Mouse (Mus musculus) naive thymus-derived CD4-positive, alpha-beta T cell, adult 5 months (primary cell): Measurements from ENCODE around the gene Tnfrsf25. TPM values are rescaled to one million over a fixed set of nuclear protein-coding genes. Genes with fewer than 3 reads are reported as not detected.

Experiments
- polyA plus RNA-seq: library from polyadenylated mRNA; unstranded; fragments of 100-300 nt; shearing (Covaris generic); gene quantifications from one replicate; pipeline ENCODE4 v1.2.1, GENCODE M21; 2017

The Tnfrsf25 gene
- polyA plus RNA-seq = 72.7 TPM

DNA sequence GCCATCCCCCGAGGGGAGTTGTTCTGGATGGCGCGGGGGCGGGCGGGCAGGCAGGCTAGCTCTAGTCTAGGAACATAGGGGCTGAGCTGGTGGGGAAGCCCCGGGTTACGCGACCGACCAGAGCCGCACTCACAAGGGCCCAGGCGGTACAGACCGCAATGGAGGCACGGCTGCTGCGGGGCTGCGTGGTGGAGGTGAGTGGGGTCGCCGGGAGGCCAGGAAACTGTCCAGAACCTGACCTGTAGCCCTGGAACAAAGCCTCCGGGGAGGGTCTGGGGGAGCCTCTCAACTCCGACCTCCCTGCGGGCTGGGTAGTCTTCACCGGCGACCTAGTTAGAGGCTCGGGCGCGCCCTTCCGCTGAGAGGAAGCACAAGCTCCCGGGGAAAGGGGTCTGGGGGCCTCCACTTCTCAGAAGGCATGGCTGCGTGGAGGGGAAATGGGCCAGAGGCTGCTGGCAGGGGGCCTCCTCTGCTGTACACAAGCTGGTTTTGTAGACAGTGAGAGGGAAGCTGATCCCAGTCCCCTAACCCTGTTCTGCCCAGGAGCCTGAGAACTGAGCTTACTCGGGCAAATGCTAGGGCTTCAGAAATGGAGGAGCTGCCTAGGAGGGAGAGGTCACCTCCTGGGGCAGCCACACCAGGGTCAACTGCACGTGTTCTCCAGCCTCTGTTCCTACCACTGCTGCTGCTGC is at the start of gene Tnfrsf25:
Tnfrsf25 (plus strand) TSS at position 14 of the 692 bp plus-strand sequence.

GRCm38 (mm10) chr4:152072121-152072601 is 43.6 kb upstream of the Tnfrsf25 start, which contains the start of gene Plekhg5:
Gene Plekhg5 (plus strand): TSS chr4:152072498.

GRCm38 (mm10) chr4:152151966-152152544 is 36.3 kb downstream of the Tnfrsf25 start, which contains the start of gene Espn:
Gene Espn (minus strand): TSS chr4:152152371.

GRCm38 (mm10) chr4:152158585-152159284 is 43.0 kb downstream of the Tnfrsf25 start, which contains the start of gene Hes2:
Gene Hes2 (plus strand): TSS chr4:152158867.

Other genes with a start within 250 kb of the Tnfrsf25 start
- gene Dnajc11, start 182.2 kb upstream of the Tnfrsf25 start, polyA plus RNA-seq = 44.9 TPM
- 80.1 TPM for gene Thap3, start 126.9 kb upstream of the Tnfrsf25 start, polyA plus RNA-seq
- gene Phf13, start 119.7 kb upstream of the Tnfrsf25 start, polyA plus RNA-seq = 64.0 TPM
- 56.3 TPM for gene Klhl21, start 107.1 kb upstream of the Tnfrsf25 start, polyA plus RNA-seq
- 32.4 TPM for gene Zbtb48, start 88.3 kb upstream of the Tnfrsf25 start, polyA plus RNA-seq
- gene Tas1r1, start 77.4 kb upstream of the Tnfrsf25 start, polyA plus RNA-seq = not detected
- 47.1 TPM for gene Nol9, start 76.6 kb upstream of the Tnfrsf25 start, polyA plus RNA-seq
- gene Plekhg5, start 43.4 kb upstream of the Tnfrsf25 start, polyA plus RNA-seq = 1.5 TPM
- gene Espn, start 36.4 kb downstream of the Tnfrsf25 start, polyA plus RNA-seq = 9.3 TPM
- gene Hes2, start 42.9 kb downstream of the Tnfrsf25 start, polyA plus RNA-seq = not detected
- gene Acot7, start 62.2 kb downstream of the Tnfrsf25 start, polyA plus RNA-seq = 6.2 TPM
- gene Gpr153, start 158.3 kb downstream of the Tnfrsf25 start, polyA plus RNA-seq = not detected
- gene Hes3, start 175.7 kb downstream of the Tnfrsf25 start, polyA plus RNA-seq = not detected
- gene Icmt, start 181.3 kb downstream of the Tnfrsf25 start, polyA plus RNA-seq = 21.6 TPM
- gene Rnf207, start 203.1 kb downstream of the Tnfrsf25 start, polyA plus RNA-seq = not detected
- gene Rpl22, start 209.8 kb downstream of the Tnfrsf25 start, polyA plus RNA-seq = 542 TPM
- gene Chd5, start 222.7 kb downstream of the Tnfrsf25 start, polyA plus RNA-seq = not detected